Mouse (Mus musculus) forebrain, embryonic 13.5 days (tissue): ENCODE data around the gene Pde3b. TPM values are rescaled to one million over a fixed set of nuclear protein-coding genes. Genes with fewer than 3 reads are reported as not detected.
"Not testable (repeated sequence)": the region's sequence is repeated elsewhere in the genome, so short reads cannot be mapped to it uniquely, and the experiment has no call there.

Source experiments
- ATAC-seq: fragments of 200-750 bp; cut with Nextera tagmentation; 2 replicates; pipeline ENCODE4 v1.8.0; 2017
- H3K27ac ChIP-seq: fragments of 300-500 bp; sonication (generic); 2 replicates; pipeline ENCODE4 v1.5.1; 2015; ENCODE audit warnings: inconsistent platforms, mild to moderate bottlenecking, moderate library complexity
- H3K27me3 ChIP-seq: fragments of 300-500 bp; sonication (generic); 2 replicates; pipeline ENCODE4 v1.6.1; 2015; ENCODE audit warnings: mild to moderate bottlenecking, inconsistent platforms
- H3K36me3 ChIP-seq: fragments of 300-500 bp; sonication (generic); 2 replicates; pipeline ENCODE4 v1.6.1; 2015; ENCODE audit warnings: mild to moderate bottlenecking, inconsistent platforms; ENCODE audit not compliant: poor library complexity, severe bottlenecking
- H3K4me1 ChIP-seq: fragments of 300-500 bp; sonication (generic); 2 replicates; pipeline ENCODE4 v1.6.1; 2015; ENCODE audit warnings: inconsistent platforms
- H3K4me2 ChIP-seq: fragments of 300-500 bp; sonication (generic); 2 replicates; pipeline ENCODE4 v1.6.1; 2015; ENCODE audit warnings: inconsistent platforms, mild to moderate bottlenecking, moderate library complexity
- H3K4me3 ChIP-seq: fragments of 300-500 bp; sonication (generic); 2 replicates; pipeline ENCODE4 v1.5.1; 2015; ENCODE audit warnings: mild to moderate bottlenecking, inconsistent platforms
- H3K9ac ChIP-seq: fragments of 300-500 bp; sonication (generic); 2 replicates; pipeline ENCODE4 v1.6.1; 2015; ENCODE audit warnings: mild to moderate bottlenecking, inconsistent platforms
- H3K9me3 ChIP-seq: fragments of 300-500 bp; sonication (generic); replicated peaks from 2 replicates; pipeline ENCODE4 v1.6.1; 2016; ENCODE audit warnings: inconsistent platforms
- WGBS: fragments of 180-500 bp; shearing (Covaris S2); methylation state at CpG from one replicate; pipeline ENCODE4 v1.1.7; 2015; 5-methylcytosine and 5-hydroxymethylcytosine counted together
- polyA plus RNA-seq: library from polyadenylated mRNA; unstranded; fragments of >200 nt; fragmentation: Nextera tagmentation; extraction: Ambion mirVana; gene quantifications from 2 replicates; pipeline ENCODE4 v1.2.1, GENCODE M21; 2015

The Pde3b gene
- polyA plus RNA-seq, 1 experiment from 2014 or later, result 4.9 TPM

DNA sequence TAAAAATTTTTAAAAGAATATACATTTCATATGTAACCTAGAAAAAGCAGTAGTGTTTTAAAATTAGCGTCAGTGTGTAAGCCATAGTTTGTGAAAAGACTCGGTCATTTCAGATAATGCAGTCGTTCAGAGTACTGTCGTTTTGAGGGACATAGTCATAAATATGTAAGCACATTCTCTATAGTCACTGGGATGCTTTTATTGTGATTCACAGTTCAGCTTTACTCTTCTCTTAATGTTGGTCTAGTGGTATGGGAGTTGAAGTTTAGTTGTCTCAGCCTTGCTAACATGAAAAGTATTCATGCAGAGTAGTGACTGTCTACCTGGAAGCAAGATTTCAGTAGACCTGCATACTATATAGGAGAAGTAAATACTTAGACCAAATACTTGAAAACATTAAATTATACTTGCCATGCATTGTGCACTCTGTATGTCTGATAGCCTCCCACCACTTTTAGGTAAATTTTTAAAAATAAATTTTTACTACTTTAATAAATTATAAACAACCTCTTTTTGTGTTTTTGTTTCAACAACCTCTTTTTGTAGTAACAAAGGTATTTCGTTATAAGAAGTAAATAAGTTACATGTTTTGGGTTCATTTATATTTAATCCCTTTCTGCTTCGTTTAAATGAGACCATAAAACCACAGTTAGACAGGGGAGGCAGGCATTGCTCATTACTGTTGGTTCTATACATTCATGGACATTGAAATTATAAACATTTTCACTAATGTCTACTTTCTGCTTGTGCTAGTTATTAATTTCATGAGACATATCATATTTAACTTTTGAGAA lies 65.3 kb downstream of the Pde3b start:
- WGBS, result 77% methylated on average over 6 of the region's 6 CpGs
- Histone ChIP-seq H3K36me3 (no peaks in the 10 kb centered on the region), H3K9ac (no peak overlapping the region), H3K9me3 (no peaks in the 10 kb centered on the region), H3K4me2 (no peak overlapping the region), H3K4me1 (no peaks in the 10 kb centered on the region), H3K27me3 (no peaks in the 10 kb centered on the region), H3K27ac (no peak overlapping the region), H3K4me3 (no peak overlapping the region)
- no peak for ATAC-seq

DNA sequence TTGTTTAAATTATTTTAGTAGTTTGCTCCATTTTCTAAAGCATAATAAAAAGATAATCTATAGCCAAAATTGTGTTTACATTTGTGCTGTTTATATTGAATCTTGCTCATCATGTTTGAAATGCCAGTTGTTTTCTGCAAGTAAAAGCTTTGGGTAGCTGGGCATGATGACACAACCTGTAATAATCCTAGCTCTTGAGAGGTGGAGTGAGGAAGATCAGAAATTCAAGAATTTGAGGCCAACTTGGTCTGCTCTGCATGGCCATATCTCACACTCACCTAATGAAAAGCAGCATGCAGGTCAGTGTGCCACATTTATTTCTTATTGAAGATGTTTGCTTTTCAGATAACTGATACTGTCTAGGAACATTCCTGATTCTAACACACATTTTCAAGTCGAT lies 65.9 kb downstream of the Pde3b start:
- no peaks in the 10 kb centered on the region for H3K27me3 ChIP-seq
- 78% methylated on average over 1 of the region's 1 CpGs for WGBS
- no peak overlapping the region for H3K4me2 ChIP-seq
- no peaks in the 10 kb centered on the region for H3K4me1 ChIP-seq
- no peak overlapping the region for H3K4me3 ChIP-seq
- ATAC-seq, result no peak
- no peak overlapping the region for H3K27ac ChIP-seq
- no peak overlapping the region for H3K9ac ChIP-seq
- no peaks in the 10 kb centered on the region for H3K9me3 ChIP-seq
- H3K36me3 ChIP-seq, result no peaks in the 10 kb centered on the region

- no peak for ATAC-seq
- H3K4me2 ChIP-seq, result no peak overlapping the region
Measured at GRCm38 (mm10) chr7:114481429-114481931, 66.4 kb downstream of the Pde3b start.

GRCm38 (mm10) chr7:114492540-114492939 lies 77.5 kb downstream of the Pde3b start:
- H3K36me3 ChIP-seq, result no peaks in the 10 kb centered on the region
- ATAC-seq, result no peak
- H3K27me3 ChIP-seq, result no peaks in the 10 kb centered on the region
- no peak overlapping the region for H3K4me3 ChIP-seq
- no peak overlapping the region for H3K9ac ChIP-seq
- no peaks in the 10 kb centered on the region for H3K9me3 ChIP-seq
- no peak overlapping the region for H3K27ac ChIP-seq
- no peaks in the 10 kb centered on the region for H3K4me1 ChIP-seq
- H3K4me2 ChIP-seq, result no peak overlapping the region

More at GRCm38 (mm10) chr7:114481429-114481931, 66.4 kb downstream of the Pde3b start:
- Histone ChIP-seq H3K9me3 (no peaks in the 10 kb centered on the region), H3K9ac (no peak overlapping the region), H3K27ac (no peak overlapping the region), H3K4me3 (no peak overlapping the region), H3K36me3 (no peaks in the 10 kb centered on the region), H3K4me1 (no peaks in the 10 kb centered on the region), H3K27me3 (no peaks in the 10 kb centered on the region)
- WGBS, result 66% methylated on average over 2 of the region's 2 CpGs

- Histone ChIP-seq H3K9ac (no peak overlapping the region), H3K36me3 (no peaks in the 10 kb centered on the region), H3K4me1 (no peaks in the 10 kb centered on the region), H3K4me3 (no peak overlapping the region), H3K27me3 (no peaks in the 10 kb centered on the region), H3K9me3 (no peaks in the 10 kb centered on the region), H3K27ac (no peak overlapping the region), H3K4me2 (no peak overlapping the region)
- 93% methylated on average over 5 of the region's 5 CpGs for WGBS
- ATAC-seq, result no peak
Measured at GRCm38 (mm10) chr7:114494033-114494432, 79.0 kb downstream of the Pde3b start.

- WGBS, result 92% methylated on average over 1 of the region's 1 CpGs
- Histone ChIP-seq H3K9ac (no peak overlapping the region), H3K27ac (no peak overlapping the region), H3K9me3 (no peaks in the 10 kb centered on the region), H3K4me2 (no peak overlapping the region), H3K4me3 (no peak overlapping the region), H3K36me3 (no peaks in the 10 kb centered on the region), H3K4me1 (no peaks in the 10 kb centered on the region), H3K27me3 (no peaks in the 10 kb centered on the region)
- ATAC-seq, result no peak
Measured at GRCm38 (mm10) chr7:114499293-114499692, 84.2 kb downstream of the Pde3b start.

DNA sequence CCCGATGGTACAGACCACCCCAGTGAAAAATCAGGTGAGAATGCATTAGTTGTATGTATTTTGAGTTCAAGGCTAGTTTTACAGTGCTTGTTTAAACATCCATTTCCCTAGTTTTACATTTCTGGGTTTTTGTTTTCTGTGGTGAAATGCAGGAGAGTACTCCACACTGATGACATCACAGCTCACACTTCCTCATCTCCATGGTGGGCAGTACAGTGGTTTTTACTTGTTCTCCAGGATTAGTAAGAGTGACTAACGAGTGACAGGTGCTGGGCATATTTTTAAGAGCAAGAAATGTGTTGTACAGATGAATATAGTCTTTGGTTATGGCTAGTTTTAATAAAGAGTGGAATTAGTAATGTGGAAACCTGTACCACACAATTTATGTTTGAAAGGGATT lies 93.8 kb downstream of the Pde3b start:
- WGBS, result 92% methylated on average over 2 of the region's 2 CpGs
- H3K9me3 ChIP-seq, result no peaks in the 10 kb centered on the region
- no peak overlapping the region for H3K4me3 ChIP-seq
- H3K4me2 ChIP-seq, result no peak overlapping the region
- H3K4me1 ChIP-seq, result no peaks in the 10 kb centered on the region
- no peak for ATAC-seq
- no peak overlapping the region for H3K9ac ChIP-seq
- no peaks in the 10 kb centered on the region for H3K36me3 ChIP-seq
- H3K27ac ChIP-seq, result no peak overlapping the region
- H3K27me3 ChIP-seq, result no peaks in the 10 kb centered on the region

- ATAC-seq, result no peak
Measured at GRCm38 (mm10) chr7:114520122-114520521, 105.0 kb downstream of the Pde3b start.

GRCm38 (mm10) chr7:114526245-114526644 lies 111.2 kb downstream of the Pde3b start:
- no peaks in the 10 kb centered on the region for H3K9me3 ChIP-seq
- H3K4me2 ChIP-seq, result no peak overlapping the region
- WGBS, result 98% methylated on average over 1 of the region's 1 CpGs
- H3K27me3 ChIP-seq, result no peaks in the 10 kb centered on the region
- H3K9ac ChIP-seq, result no peak overlapping the region
- H3K4me1 ChIP-seq, result no peaks in the 10 kb centered on the region
- H3K36me3 ChIP-seq, result no peaks in the 10 kb centered on the region
- no peak overlapping the region for H3K27ac ChIP-seq
- no peak for ATAC-seq
- H3K4me3 ChIP-seq, result no peak overlapping the region

More at GRCm38 (mm10) chr7:114520122-114520521, 105.0 kb downstream of the Pde3b start:
- Histone ChIP-seq H3K36me3 (no peaks in the 10 kb centered on the region), H3K27me3 (no peaks in the 10 kb centered on the region), H3K9ac (no peak overlapping the region), H3K4me1 (no peaks in the 10 kb centered on the region), H3K4me2 (no peak overlapping the region), H3K4me3 (no peak overlapping the region), H3K27ac (no peak overlapping the region), H3K9me3 (no peaks in the 10 kb centered on the region)
- 95% methylated on average over 1 of the region's 1 CpGs for WGBS

- H3K27me3 ChIP-seq, result no peaks in the 10 kb centered on the region
- H3K9ac ChIP-seq, result no peak overlapping the region
- no peaks in the 10 kb centered on the region for H3K9me3 ChIP-seq
- no peak overlapping the region for H3K4me2 ChIP-seq
- no peaks in the 10 kb centered on the region for H3K4me1 ChIP-seq
- peaks cover 19% of the 10 kb centered on the region for H3K36me3 ChIP-seq
- H3K27ac ChIP-seq, result no peak overlapping the region
- H3K4me3 ChIP-seq, result no peak overlapping the region
- ATAC-seq, result no peak
- WGBS, result 96% methylated on average over 1 of the region's 1 CpGs
Measured at GRCm38 (mm10) chr7:114536179-114536578, 121.1 kb downstream of the Pde3b start.

DNA sequence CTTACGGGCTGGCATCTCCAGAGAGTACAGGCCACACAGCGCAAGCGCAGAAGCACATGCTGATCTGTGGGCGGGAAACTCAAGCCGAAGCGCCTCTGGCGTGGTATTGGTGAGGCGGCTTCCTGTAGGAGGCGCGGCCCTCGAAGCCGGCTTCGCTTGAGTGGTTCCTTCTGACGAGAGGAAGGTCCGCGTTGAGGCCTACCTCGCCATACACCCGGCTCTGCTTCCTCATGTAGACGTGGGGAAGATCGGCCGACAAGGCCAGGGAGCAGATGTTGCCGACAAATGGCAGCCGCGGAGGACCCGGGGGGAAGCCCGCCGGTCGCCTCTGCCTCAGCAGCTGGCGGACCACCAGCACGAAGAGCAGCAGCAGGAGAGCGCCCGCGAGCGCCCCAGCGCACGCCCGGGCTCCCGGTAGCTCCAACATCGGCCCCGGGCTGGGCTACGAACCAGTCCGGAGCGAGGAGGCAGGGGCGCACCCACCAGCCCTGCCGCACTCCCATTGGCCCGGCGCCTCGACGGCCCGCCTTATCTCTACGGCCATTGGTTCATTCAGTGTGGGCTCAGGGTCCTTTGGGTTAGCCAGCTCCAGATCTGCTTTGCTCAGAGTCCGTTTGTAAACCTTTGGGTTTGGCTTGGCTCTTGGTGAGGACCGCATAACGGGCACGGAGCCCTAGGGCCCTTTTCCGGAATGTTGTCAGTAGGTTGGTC lies 147.6 kb downstream of the Pde3b start, which contains the start of gene Cyp2r1:
Gene Cyp2r1 (minus strand): TSS at position 442 of the 711 bp plus-strand sequence.
- peak within 1 kb of the TSS; percentile 54 for H3K4me3 ChIP-seq
- no peaks in the 10 kb centered on the region for H3K36me3 ChIP-seq
- H3K4me2 ChIP-seq, result peak within 1 kb of the TSS; percentile 79
- ATAC-seq, result peak; percentile 100
- WGBS, result 3% methylated on average over 56 of the region's 56 CpGs
- peak within 1 kb of the TSS; percentile 66 for H3K27ac ChIP-seq
- no peaks in the 10 kb centered on the region for H3K9me3 ChIP-seq
- H3K27me3 ChIP-seq, result no peaks in the 10 kb centered on the region
- H3K9ac ChIP-seq, result peak within 1 kb of the TSS; percentile 68
- no peaks in the 10 kb centered on the region for H3K4me1 ChIP-seq

GRCm38 (mm10) chr7:114573866-114574265 lies 158.8 kb downstream of the Pde3b start:
- H3K4me1 ChIP-seq, H3K4me3 ChIP-seq, ATAC-seq, H3K27ac ChIP-seq, H3K9ac ChIP-seq, H3K36me3 ChIP-seq, H3K4me2 ChIP-seq, H3K27me3 ChIP-seq, H3K9me3 ChIP-seq: not testable (repeated sequence)
- 94% methylated on average over 4 of the region's 4 CpGs for WGBS
